Mouse (Mus musculus): ENCODE measurements around the gene Fkbp15. TPM values are rescaled to one million over a fixed set of nuclear protein-coding genes. Genes with fewer than 3 reads are reported as not detected.

Gene Fkbp15
- 28.4 and 29.0 TPM in 2 replicates for polyA plus RNA-seq (2015; fragmentation: Nextera tagmentation; extraction: Ambion mirVana)

GRCm38 (mm10) chr4:62360088-62360804 lies at the start of gene Fkbp15, which contains the start of gene Slc31a1:
Gene Fkbp15, minus strand, starts transcription at chr4:62360548.
Gene Slc31a1, plus strand, starts transcription at chr4:62360727.
- Histone ChIP-seq H3K9me3 (no peaks in the 10 kb centered on the region), H3K27me3 (no peaks in the 10 kb centered on the region), H3K4me3 (peak within 1 kb of the TSS; percentile 90), H3K4me1 (peaks cover 13% of the 10 kb centered on the region), H3K27ac (peak within 1 kb of the TSS; percentile 82), H3K9ac (peak within 1 kb of the TSS; percentile 73), H3K36me3 (peaks cover 4% of the 10 kb centered on the region; the same call in 1 of the 2 replicates), H3K4me2 (peak within 1 kb of the TSS; percentile 67)
- under 1% methylated on average over 51 of the region's 51 CpGs for WGBS
- peak; percentile 100 for ATAC-seq (ENCODE audit: insufficient number of reproducible peaks, low FRiP score, low TSS enrichment, low read depth)

- Histone ChIP-seq H3K9ac (peak overlapping the region; percentile 76; the same call in 1 of the 2 replicates), H3K27me3 (no peaks in the 10 kb centered on the region), H3K27ac (peak overlapping the region; percentile 88; the same call in 1 of the 2 replicates), H3K4me2 (peak overlapping the region; percentile 55), H3K4me3 (peak overlapping the region; percentile 73), H3K9me3 (no peaks in the 10 kb centered on the region), H3K4me1 (peaks cover 26% of the 10 kb centered on the region), H3K36me3 (peaks cover 33% of the 10 kb centered on the region)
- no peak for ATAC-seq (ENCODE audit: insufficient number of reproducible peaks, low FRiP score, low TSS enrichment, low read depth)
- 29% methylated on average over 6 of the region's 6 CpGs for WGBS
Observed at GRCm38 (mm10) chr4:62409615-62410014, 49.3 kb upstream of the Fkbp15 start.

GRCm38 (mm10) chr4:62408601-62409282 lies 48.4 kb upstream of the Fkbp15 start, which contains the start of the genes Cdc26 and Prpf4:
Gene Cdc26, minus strand, starts transcription at chr4:62408642.
Gene Prpf4, plus strand, starts transcription at chr4:62408797.
- Histone ChIP-seq H3K4me3 (peak within 1 kb of the TSS; percentile 73), H3K9me3 (no peaks in the 10 kb centered on the region), H3K27ac (peak within 1 kb of the TSS; percentile 88), H3K36me3 (peaks cover 30% of the 10 kb centered on the region), H3K4me1 (peaks cover 26% of the 10 kb centered on the region), H3K27me3 (no peaks in the 10 kb centered on the region), H3K9ac (peak within 1 kb of the TSS; percentile 76), H3K4me2 (peak within 1 kb of the TSS; percentile 55)
- ATAC-seq (ENCODE audit: insufficient number of reproducible peaks, low FRiP score, low TSS enrichment, low read depth), result peak; percentile 96
- under 1% methylated on average over 39 of the region's 39 CpGs for WGBS

GRCm38 (mm10) chr4:62407730-62408582 lies 47.6 kb upstream of the Fkbp15 start:
- peak overlapping the region; percentile 73 for H3K4me3 ChIP-seq
- peaks cover 31% of the 10 kb centered on the region for H3K36me3 ChIP-seq
- H3K9me3 ChIP-seq, result no peaks in the 10 kb centered on the region
- no peaks in the 10 kb centered on the region for H3K27me3 ChIP-seq
- H3K9ac ChIP-seq, result peak overlapping the region; percentile 56
- H3K4me1 ChIP-seq, result peaks cover 26% of the 10 kb centered on the region
- peak overlapping the region; percentile 88 for H3K27ac ChIP-seq
- peak; percentile 42 for ATAC-seq (ENCODE audit: insufficient number of reproducible peaks, low FRiP score, low TSS enrichment, low read depth)
- peak overlapping the region; percentile 35 for H3K4me2 ChIP-seq
- under 1% methylated on average over 35 of the region's 35 CpGs for whole genome bisulfite sequencing

GRCm38 (mm10) chr4:62406133-62406532 lies 45.8 kb upstream of the Fkbp15 start:
- WGBS, result 84% methylated on average over 4 of the region's 4 CpGs
- H3K27me3 ChIP-seq, result no peaks in the 10 kb centered on the region
- H3K4me2 ChIP-seq, result no peak overlapping the region
- no peaks in the 10 kb centered on the region for H3K9me3 ChIP-seq
- no peak overlapping the region for H3K9ac ChIP-seq
- peaks cover 31% of the 10 kb centered on the region for H3K36me3 ChIP-seq
- ATAC-seq (ENCODE audit: insufficient number of reproducible peaks, low FRiP score, low TSS enrichment, low read depth), result no peak
- H3K4me1 ChIP-seq, result peaks cover 26% of the 10 kb centered on the region
- no peak overlapping the region for H3K27ac ChIP-seq
- H3K4me3 ChIP-seq, result no peak overlapping the region

GRCm38 (mm10) chr4:62398956-62399355 lies 38.6 kb upstream of the Fkbp15 start:
- H3K4me1 ChIP-seq, result no peaks in the 10 kb centered on the region
- ATAC-seq (ENCODE audit: insufficient number of reproducible peaks, low FRiP score, low TSS enrichment, low read depth), result no peak
- no peak overlapping the region for H3K4me3 ChIP-seq
- H3K36me3 ChIP-seq, result peaks cover 83% of the 10 kb centered on the region
- no peak overlapping the region for H3K9ac ChIP-seq
- H3K9me3 ChIP-seq, result no peaks in the 10 kb centered on the region
- no peak overlapping the region for H3K4me2 ChIP-seq
- H3K27ac ChIP-seq, result no peak overlapping the region
- 87% methylated on average over 3 of the region's 3 CpGs for WGBS
- H3K27me3 ChIP-seq, result no peaks in the 10 kb centered on the region

GRCm38 (mm10) chr4:62397616-62398365 lies 37.4 kb upstream of the Fkbp15 start:
- peaks cover 80% of the 10 kb centered on the region for H3K36me3 ChIP-seq
- WGBS, result 84% methylated on average over 4 of the region's 4 CpGs

GRCm38 (mm10) chr4:62395806-62396205 lies 35.5 kb upstream of the Fkbp15 start:
- Histone ChIP-seq H3K9ac (no peak overlapping the region), H3K4me2 (no peak overlapping the region), H3K4me3 (no peak overlapping the region), H3K9me3 (no peaks in the 10 kb centered on the region), H3K27ac (no peak overlapping the region), H3K36me3 (peaks cover 80% of the 10 kb centered on the region), H3K27me3 (no peaks in the 10 kb centered on the region), H3K4me1 (no peaks in the 10 kb centered on the region)
- WGBS, result 87% methylated on average over 1 of the region's 1 CpGs
- ATAC-seq (ENCODE audit: insufficient number of reproducible peaks, low FRiP score, low TSS enrichment, low read depth), result no peak

More at GRCm38 (mm10) chr4:62397616-62398365, 37.4 kb upstream of the Fkbp15 start:
- Histone ChIP-seq H3K4me3 (no peak overlapping the region), H3K9ac (no peak overlapping the region), H3K4me2 (no peak overlapping the region), H3K27ac (no peak overlapping the region), H3K4me1 (no peaks in the 10 kb centered on the region), H3K27me3 (no peaks in the 10 kb centered on the region), H3K9me3 (no peaks in the 10 kb centered on the region)
- no peak for ATAC-seq (ENCODE audit: insufficient number of reproducible peaks, low FRiP score, low TSS enrichment, low read depth)

- WGBS, result 61% methylated on average over 6 of the region's 6 CpGs
- H3K9me3 ChIP-seq, result no peaks in the 10 kb centered on the region
- no peak overlapping the region for H3K4me3 ChIP-seq
- H3K36me3 ChIP-seq, result peaks cover 77% of the 10 kb centered on the region
- H3K4me2 ChIP-seq, result no peak overlapping the region
- H3K27ac ChIP-seq, result no peak overlapping the region
- no peaks in the 10 kb centered on the region for H3K27me3 ChIP-seq
- H3K4me1 ChIP-seq, result no peaks in the 10 kb centered on the region
- H3K9ac ChIP-seq, result no peak overlapping the region
- no peak for ATAC-seq (ENCODE audit: insufficient number of reproducible peaks, low FRiP score, low TSS enrichment, low read depth)
Observed at GRCm38 (mm10) chr4:62393459-62393858, 33.1 kb upstream of the Fkbp15 start.

GRCm38 (mm10) chr4:62391892-62392291 lies 31.5 kb upstream of the Fkbp15 start:
- Histone ChIP-seq H3K27me3 (no peaks in the 10 kb centered on the region), H3K9ac (no peak overlapping the region), H3K27ac (no peak overlapping the region), H3K4me1 (no peaks in the 10 kb centered on the region), H3K36me3 (peaks cover 75% of the 10 kb centered on the region), H3K4me3 (no peak overlapping the region), H3K4me2 (no peak overlapping the region), H3K9me3 (no peaks in the 10 kb centered on the region)
- no peak for ATAC-seq (ENCODE audit: insufficient number of reproducible peaks, low FRiP score, low TSS enrichment, low read depth)
- WGBS, result 84% methylated on average over 7 of the region's 7 CpGs

Data from limb, embryonic 15.5 days (tissue).